Mouse (Mus musculus) layer of hippocampus, postnatal 14 days (tissue): ENCODE measurements around the gene Yrdc. TPM values are rescaled to one million over a fixed set of nuclear protein-coding genes. Genes with fewer than 3 reads are reported as not detected.
A peak's percentile ranks its signal among the peaks of the same experiment; 100 is the strongest.

Source experiments
- DNase-seq, 2 experiments: peaks; one replicate each; pipeline ENCODE4 v3.0.0; 2021 to 2022; ENCODE audit warnings: low spot score in 2 of 2, mixed read lengths in 1 of 2
- total RNA-seq, 2 experiments: library from RNA; stranded (reverse); gene quantifications; 2 replicates each; pipeline ENCODE4 v1.2.3; 2021

Gene Yrdc
- total RNA-seq, 2 experiments from 2014 or later: 28.0 to 28.4 TPM

GRCm38 (mm10) chr4:124849631-124850260 lies 733 bp upstream of the Yrdc start:
- DNase-seq: peak; percentile 74 to 87

DNA sequence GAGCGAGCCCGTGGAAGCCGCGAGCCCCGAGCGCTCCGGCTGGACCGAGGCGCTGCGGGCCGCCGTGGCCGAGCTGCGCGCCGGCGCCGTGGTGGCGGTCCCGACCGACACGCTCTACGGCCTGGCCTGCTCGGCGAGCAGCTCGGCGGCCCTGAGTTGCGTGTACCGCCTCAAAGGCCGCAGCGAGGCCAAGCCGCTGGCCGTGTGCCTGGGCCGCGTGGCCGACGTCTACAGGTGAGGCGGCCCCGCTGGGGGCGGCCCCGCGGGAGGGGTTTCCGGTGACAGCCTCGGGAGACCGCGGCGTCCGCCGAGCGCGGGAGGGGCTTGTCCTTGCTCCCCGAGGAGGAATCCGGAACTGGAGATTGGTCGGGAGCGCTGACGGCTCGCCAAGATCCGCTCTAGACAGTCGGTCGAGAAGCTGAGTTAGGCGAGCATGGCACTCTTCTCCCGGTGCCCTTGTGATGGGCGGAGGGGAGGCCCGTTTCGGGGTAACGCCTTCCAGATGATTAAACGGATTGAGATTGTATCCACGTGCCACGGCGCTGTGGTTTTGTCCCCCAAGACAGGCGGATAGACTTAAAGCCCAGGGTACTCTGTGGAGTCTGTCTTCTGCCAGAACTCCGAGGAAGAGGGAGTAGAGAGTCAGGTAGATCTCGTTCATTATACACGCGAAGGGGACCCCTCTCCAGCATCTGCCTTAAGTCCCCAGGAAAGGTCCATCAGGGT lies 617 bp downstream of the Yrdc start, which contains the start of gene 1110065P20Rik:
Gene 1110065P20Rik, minus strand, starts transcription at position 264 of the 726 bp plus-strand sequence.
- peak; percentile 55 to 67 for DNase-seq

GRCm38 (mm10) chr4:124856294-124856693 lies 5.8 kb downstream of the Yrdc start:
- no peak for DNase-seq

DNA sequence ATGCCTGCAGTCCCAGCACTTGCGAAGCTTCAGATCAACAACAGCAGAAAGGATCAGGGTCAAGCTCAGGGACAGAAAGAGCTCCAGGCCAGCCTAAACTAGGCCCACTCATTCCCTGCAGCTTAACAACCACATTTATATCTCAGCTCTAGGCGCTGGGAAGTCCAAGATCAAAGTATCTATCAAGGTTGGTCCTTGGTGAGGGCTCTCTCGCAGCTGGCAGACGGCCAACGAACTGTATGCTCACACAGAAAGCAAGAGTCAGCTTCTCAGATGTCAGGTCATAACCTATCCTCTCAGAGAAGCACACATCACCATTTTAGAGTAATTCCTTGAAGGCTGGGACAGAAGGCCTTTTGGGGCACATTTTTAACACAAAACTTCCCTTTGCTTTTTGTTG lies 7.9 kb downstream of the Yrdc start:
- no peak for DNase-seq

DNA sequence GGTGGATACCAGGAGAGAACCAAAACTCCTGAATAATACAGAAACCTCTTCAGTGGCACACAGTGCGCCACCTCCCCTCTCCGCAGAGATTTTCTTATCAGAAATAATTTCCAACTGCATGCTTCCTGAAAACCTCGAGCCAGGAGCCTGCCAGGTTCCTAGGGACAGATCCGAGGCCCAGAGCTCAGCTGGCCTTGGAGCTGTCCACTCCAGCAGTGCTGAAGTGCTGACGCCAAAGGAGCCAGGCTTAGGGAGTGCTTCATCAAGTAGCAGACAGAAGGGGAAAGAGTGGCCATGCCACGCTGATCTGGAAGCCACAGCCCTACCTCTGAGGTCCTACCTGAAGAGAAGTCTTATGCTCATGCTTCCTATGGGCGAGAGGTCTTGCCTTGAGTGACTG lies 10.0 kb downstream of the Yrdc start:
- no peak for DNase-seq

DNA sequence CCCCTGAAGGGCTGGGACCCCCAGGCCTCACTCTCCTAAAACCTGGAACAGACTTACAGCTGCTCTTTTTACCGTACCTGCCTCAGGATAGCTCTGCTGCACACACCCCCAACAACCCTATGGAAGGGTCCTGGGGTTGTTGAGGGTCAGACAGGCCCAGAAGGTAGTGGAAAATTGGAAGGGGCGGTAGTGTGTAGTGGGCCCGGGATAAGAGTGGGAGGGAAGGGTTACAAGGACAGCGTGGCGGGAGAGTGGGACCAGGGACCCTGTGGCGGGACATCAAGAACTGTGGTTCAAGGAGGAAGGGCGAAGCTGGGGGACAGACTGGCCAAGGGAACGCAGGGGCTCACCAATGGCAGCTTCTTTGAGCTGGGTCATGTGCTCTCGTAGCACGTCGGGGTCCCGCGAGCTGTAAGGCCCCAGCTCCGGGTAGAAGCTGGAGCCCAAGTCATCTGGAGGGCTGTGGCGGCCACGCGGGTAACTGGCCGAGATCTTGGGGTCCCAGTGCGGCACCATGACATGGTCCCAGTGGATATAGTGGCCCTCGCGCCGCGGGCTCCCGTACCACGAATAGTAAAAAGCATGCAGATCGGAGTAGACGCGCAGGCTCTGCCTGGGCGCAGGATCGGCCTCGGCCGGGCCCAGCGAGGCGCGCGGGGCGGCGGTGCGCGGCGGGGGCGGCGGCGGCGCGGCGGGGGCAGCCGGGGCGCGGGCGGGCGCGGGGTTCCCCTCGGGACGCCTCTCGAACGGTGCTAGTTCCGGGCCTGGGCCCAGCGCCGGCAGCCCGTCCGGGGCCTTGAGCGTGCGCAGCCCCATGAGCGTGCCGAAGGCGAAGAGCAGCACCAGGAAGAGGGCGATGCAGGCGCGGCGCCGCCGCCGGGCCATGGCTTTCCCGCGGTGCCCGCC lies 11.1 kb downstream of the Yrdc start, which contains the start of gene Maneal:
Gene Maneal, minus strand, starts transcription at position 889 of the 906 bp plus-strand sequence.
- DNase-seq: no peak

GRCm38 (mm10) chr4:124872719-124873118 lies 22.2 kb downstream of the Yrdc start:
- DNase-seq: no peak

DNA sequence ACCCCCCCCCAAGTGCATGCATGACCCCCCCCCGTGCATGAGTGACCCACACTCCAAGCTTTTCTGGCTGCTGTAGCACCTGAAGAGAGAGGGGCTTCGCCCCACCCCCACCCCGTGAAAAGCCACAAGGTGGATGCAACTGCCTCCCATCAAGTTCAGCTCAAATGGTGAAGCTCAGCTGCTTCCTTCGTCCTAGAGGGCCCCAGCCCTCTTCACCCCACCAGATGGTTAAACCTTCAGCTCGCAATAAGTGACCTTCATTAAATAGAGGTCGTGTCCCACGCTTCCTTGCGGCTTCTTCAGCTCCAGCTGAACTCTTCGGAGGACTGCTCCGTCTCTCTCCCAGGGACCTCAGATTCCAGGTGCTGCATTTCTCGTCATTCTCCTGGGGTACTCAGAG lies 30.1 kb downstream of the Yrdc start, which contains the start of gene Epha10:
Gene Epha10, plus strand, starts transcription at position 301 of the 400 bp plus-strand sequence.
- no peak for DNase-seq

GRCm38 (mm10) chr4:124881341-124881908 lies 30.9 kb downstream of the Yrdc start:
- peak; percentile 81 to 84 for DNase-seq

DNA sequence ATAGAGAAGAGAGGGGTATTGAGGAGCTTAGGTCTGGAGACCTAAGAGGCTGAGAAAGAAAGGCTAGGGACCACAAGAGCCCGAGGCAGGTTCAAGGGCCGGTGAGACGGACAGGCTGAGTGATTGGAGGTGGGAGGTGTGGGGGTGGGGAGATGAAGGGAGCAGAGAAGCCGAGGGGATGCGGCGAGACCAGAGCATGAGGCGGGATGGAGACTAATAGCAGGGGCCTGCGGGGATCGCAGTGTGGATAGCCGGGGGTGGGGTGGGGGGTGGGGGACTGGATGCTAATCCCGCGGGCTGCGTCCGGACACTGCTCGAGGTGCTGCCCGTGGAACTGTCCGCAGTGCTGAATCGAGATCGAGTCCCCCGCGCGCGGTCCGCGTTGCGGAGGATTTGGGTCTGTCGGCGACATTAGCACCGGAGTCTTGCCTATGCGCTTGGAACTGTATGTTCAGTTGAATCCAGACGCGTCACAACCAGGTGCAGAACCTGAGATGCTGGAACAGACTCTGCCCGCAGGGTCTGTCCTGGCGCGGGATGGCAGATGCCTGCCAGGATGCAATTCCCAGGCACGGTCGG lies 31.8 kb downstream of the Yrdc start:
- DNase-seq: no peak

- no peak for DNase-seq
These were observed 38.2 kb downstream of the Yrdc start for GRCm38 (mm10) chr4:124888702-124889101.

DNA sequence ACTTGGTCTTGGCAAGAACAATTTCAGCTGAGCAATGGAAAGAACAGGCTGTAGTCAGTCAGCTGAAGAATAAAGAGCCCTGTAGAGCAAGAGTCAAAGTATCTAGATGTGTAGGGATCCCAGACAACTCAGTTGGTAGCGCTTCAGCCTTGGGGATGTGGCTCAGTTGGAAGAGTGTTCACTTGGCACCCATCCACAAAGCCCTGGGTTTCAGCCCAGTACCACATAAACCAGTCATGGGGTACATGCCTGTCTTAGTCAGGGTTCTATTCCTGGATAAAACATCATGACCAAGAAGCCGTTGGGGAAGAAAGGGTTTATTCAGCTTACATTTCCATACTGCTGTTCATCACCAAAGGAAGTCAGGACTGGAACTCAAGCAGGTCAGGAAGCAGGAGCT lies 39.5 kb downstream of the Yrdc start:
- no peak for DNase-seq

DNA sequence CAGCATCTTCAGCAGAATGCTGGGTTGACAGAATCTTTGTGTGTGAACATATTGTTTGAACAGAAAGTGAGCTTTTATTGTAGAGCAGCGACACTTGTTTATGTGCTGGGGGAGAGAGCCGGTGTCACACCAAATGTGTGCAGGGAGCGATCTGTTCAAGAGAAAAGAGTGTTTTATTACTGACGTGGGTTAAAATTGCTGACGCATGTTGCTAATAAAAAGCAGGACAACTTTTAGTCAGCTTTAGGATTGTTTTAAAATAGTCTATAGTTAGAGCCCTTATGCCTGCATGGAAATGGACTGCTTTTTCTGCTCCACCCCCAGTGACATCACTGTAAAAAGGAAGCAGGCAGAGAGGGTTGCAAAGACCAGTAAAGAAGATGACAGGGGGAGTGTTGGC lies 40.4 kb downstream of the Yrdc start:
- DNase-seq: peak in 1 of 2 experiments; percentile 57

DNA sequence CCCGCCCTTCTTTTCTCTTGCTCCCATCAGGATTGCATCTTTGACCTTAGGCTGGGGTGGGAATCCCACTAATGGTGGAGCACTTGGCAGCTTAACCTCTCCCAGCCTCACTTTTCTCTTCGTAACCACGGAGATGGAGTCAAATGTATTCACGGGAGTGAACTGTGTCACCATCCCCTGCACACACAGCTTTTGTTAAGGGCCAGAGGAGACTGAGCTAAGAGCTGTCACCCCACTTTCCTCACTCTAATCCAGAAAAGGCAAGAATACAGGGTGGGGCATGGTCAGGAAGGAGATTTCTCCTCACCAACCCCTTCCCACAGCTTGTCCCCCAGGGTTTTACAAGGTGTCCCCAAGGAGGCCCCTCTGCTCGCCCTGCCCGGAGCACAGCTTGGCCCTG lies 43.3 kb downstream of the Yrdc start:
- no peak for DNase-seq

DNA sequence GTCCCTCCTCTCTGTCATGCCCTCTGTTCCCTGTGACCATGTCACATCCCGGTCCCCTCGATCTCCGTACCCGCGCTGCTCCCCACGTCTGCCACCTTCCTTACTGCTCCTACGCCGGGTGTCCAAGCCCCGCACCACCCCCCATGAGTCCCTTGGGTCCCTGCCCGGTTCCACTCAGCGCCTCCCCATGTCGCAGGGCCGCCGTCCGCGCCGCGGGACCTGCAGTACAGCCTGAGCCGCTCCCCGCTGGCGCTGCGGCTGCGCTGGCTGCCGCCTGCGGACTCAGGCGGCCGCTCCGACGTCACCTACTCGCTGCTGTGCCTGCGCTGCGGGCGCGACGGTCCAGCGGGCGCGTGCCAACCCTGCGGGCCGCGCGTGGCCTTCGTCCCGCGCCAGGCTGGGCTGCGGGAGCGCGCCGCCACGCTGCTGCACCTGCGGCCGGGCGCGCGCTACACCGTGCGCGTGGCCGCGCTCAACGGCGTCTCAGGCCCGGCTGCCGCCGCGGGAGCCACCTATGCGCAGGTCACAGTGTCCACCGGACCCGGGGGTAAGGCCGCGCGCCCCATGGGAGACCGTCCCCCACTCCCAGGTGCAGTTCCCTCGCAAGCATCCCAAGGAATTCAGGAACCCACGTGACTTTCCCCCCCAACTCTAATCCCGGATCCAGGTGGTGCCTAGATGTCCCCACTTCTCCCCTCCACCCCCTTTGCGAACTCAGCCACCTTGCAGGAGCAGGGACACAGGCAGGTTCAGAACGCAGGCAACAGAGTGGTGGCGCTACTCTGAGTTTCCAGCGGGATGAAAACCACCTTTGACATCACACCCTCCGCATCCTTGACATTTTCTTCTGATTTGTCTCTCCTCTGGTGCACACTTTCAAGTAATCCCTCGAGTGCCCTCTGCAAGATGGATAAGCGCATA lies 44.3 kb downstream of the Yrdc start:
- no peak for DNase-seq

DNA sequence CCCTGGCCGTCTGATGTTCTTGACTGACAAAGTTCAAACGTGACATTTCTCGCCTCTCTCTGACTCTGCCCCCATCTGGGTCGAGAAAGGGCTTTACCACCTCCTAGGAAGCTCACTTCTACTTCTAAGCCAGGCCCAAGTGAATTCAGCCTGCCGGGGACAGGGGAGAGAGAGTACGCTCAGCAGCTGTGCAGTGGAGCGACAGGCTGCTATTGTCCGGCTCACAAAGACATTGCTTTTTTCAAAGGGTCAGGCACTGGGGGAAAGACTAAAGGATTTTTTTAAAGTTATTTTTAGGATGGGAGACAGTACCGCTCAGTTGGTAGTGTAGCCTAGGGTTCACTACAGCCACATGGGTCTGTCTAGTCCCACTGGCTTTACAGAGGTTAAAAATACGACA lies 47.9 kb downstream of the Yrdc start:
- no peak for DNase-seq

DNA sequence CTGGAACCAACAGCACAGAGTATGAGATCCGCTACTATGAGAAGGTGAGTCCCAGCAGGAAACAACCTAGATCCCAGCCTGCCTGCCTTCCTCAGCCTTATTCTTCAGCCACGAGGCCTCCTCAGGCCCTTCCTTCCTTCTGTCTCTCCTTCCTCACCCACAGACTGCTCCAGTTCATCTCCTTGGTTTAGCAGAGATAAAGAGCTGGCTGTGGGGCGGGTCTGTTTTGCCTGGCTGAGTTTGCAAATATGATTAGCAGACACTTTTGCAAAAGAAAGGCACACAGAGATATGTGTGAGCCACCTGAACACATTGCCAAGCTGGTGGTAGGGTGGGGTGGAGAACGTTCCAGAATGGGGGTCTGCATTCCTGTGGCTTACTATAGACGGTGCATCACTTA lies 49.4 kb downstream of the Yrdc start:
- no peak for DNase-seq
